Mouse (Mus musculus): ENCODE data around the gene Bms1. TPM values are rescaled to one million over a fixed set of nuclear protein-coding genes. Genes with fewer than 3 reads are reported as not detected.

Gene Bms1
- total RNA-seq (2017), result 79.7 and 107 TPM in 2 replicates

DNA sequence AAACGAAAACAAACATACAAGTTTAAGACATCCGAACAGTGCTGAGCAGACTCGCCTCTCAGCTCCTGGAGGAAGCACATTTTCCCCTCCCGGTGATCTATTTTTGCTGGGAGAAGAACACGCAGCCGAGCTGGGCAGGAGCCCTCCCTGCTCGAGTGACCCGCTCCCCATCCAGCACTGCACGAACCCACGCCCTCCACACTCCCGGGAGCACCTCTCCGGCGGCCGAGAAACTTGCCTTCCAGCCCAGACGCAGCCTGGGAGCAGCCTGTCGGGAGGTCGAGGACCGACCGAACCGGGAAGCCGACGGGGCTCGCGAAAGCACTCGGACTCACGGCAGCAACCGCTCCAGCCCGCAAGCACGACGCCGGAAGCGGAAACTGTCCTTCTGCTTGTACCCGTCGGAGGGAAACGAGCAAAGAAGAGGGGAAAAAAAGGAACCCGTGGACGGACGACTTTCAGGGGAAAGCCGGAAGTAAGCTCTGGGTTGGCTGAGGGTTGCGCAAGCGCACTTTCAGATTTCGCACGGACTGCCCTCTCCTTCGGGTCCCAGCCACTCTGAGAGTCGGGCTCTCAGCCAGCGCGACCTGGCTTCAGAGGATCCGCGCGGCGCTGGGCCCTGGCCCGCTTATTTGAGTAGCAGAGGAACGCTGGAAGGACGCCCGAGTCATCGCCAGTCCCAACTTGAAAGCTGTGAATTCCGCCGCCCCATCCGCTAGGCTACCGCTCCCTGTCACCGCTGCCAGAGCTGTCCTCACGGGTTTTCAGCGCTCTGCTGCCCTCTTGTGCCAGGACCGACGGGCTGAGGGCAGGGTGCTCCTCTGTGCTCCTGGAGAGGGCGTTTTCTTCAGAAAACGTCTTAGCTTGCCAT lies at the start of gene Bms1:
Bms1 (minus strand) TSS at position 425 of the 871 bp plus-strand sequence.
- ATAC-seq (replicated peaks in 1 of 2; ENCODE audit: insufficient read depth in 1 of 2, low FRiP score in 2 of 2, low TSS enrichment in 1 of 2, low read depth in 1 of 2, poor library complexity in 2 of 2, severe bottlenecking in 2 of 2), result peak; percentile 97 to 98

- no peak for ATAC-seq (replicated peaks in 1 of 2; ENCODE audit: insufficient read depth in 1 of 2, low FRiP score in 2 of 2, low TSS enrichment in 1 of 2, low read depth in 1 of 2, poor library complexity in 2 of 2, severe bottlenecking in 2 of 2)
Measured at GRCm38 (mm10) chr6:118462069-118462705, 42.9 kb upstream of the Bms1 start.

GRCm38 (mm10) chr6:118457726-118458125 lies 38.5 kb upstream of the Bms1 start:
- ATAC-seq (replicated peaks in 1 of 2; ENCODE audit: insufficient read depth in 1 of 2, low FRiP score in 2 of 2, low TSS enrichment in 1 of 2, low read depth in 1 of 2, poor library complexity in 2 of 2, severe bottlenecking in 2 of 2), result no peak

- ATAC-seq (replicated peaks in 1 of 2; ENCODE audit: insufficient read depth in 1 of 2, low FRiP score in 2 of 2, low TSS enrichment in 1 of 2, low read depth in 1 of 2, poor library complexity in 2 of 2, severe bottlenecking in 2 of 2), result peak; percentile 91 to 98
Measured at GRCm38 (mm10) chr6:118455042-118455631, 35.9 kb upstream of the Bms1 start, which contains the start of gene Zfp248. Gene Zfp248 (minus strand): TSS chr6:118455528.

- no peak for ATAC-seq (replicated peaks in 1 of 2; ENCODE audit: insufficient read depth in 1 of 2, low FRiP score in 2 of 2, low TSS enrichment in 1 of 2, low read depth in 1 of 2, poor library complexity in 2 of 2, severe bottlenecking in 2 of 2)
Measured at GRCm38 (mm10) chr6:118454452-118454851, 35.2 kb upstream of the Bms1 start.

DNA sequence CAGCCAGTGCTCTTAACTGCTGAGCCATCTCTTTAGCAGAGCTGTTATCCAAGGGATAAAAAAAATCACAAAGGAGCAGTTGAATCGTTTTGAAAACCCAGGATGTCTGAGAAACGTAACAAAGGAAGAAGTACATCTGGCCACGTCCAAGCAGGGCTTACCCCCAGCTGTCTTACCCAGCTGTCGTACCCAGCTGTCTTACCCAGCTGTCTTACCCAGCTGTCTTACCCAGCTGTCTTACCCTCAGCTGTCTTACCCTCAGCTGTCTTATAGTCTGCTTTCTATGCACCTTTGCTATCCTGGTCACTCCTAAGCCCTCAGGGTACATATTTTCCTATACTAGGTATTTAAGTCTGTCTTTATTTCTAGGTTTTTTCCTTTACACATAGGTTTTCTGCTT lies 12.2 kb upstream of the Bms1 start:
- no peak for ATAC-seq (replicated peaks in 1 of 2; ENCODE audit: insufficient read depth in 1 of 2, low FRiP score in 2 of 2, low TSS enrichment in 1 of 2, low read depth in 1 of 2, poor library complexity in 2 of 2, severe bottlenecking in 2 of 2)

DNA sequence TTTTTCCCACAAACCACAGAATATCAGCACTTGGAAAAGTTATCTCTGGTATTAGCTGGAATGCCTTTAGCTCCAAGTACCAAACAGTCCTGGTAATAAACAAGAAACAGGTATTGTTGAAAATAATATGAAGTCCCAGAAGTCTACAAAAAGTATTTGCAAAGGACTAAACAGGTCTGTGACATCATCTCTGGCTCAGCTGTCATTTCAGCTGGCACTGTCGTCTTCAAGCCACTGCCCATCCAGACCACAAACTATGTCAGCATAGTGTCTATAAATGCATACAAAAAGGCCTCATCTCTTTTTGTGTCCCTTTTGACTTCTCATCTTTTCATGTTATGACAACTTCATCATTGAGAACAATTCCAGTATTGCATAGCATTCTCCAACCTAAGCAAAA lies 7.4 kb upstream of the Bms1 start:
- no peak for ATAC-seq (replicated peaks in 1 of 2; ENCODE audit: insufficient read depth in 1 of 2, low FRiP score in 2 of 2, low TSS enrichment in 1 of 2, low read depth in 1 of 2, poor library complexity in 2 of 2, severe bottlenecking in 2 of 2)

- ATAC-seq (replicated peaks in 1 of 2; ENCODE audit: insufficient read depth in 1 of 2, low FRiP score in 2 of 2, low TSS enrichment in 1 of 2, low read depth in 1 of 2, poor library complexity in 2 of 2, severe bottlenecking in 2 of 2), result no peak
Measured at GRCm38 (mm10) chr6:118410428-118410827, 8.8 kb downstream of the Bms1 start.

DNA sequence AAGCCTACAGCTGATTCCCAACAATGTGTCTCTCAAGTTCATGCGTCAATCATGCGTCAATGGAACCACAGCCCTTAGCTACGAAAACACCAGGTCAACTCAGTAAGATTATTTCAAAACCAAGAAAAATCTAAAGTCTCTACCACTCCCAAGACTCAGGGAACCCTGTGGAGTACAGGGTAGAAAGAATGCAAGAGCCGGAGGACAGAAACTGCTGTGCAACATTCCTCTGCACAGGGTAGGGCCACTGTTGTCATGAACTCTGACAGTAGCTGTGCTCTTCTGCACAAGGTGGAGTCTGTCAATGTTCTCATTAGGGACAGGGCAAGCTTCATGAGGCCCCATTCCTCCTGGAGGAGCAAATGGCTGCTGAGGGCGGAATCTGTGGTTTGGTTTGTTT lies 10.8 kb downstream of the Bms1 start:
- no peak for ATAC-seq (replicated peaks in 1 of 2; ENCODE audit: insufficient read depth in 1 of 2, low FRiP score in 2 of 2, low TSS enrichment in 1 of 2, low read depth in 1 of 2, poor library complexity in 2 of 2, severe bottlenecking in 2 of 2)

- no peak for ATAC-seq (replicated peaks in 1 of 2; ENCODE audit: insufficient read depth in 1 of 2, low FRiP score in 2 of 2, low TSS enrichment in 1 of 2, low read depth in 1 of 2, poor library complexity in 2 of 2, severe bottlenecking in 2 of 2)
Measured at GRCm38 (mm10) chr6:118406421-118406820, 12.9 kb downstream of the Bms1 start.

DNA sequence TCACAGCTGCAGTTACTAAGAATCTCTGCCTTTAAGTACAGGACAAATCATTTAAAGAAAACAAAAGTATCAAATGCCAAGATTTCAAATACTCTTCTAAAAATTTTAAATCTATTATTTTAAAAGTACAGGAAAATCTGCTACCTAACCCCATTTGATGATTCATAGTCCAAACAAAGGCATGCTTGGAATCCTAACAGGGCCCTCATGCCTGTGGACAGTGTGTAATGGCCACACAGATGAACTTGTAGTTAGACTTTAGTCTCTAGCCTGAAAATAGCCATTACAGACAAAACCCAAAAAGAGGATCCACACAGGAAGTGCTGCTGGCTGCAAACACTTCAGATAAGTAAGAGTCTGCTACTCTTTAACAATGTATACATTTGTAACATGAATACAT lies 28.5 kb downstream of the Bms1 start:
- no peak for ATAC-seq (replicated peaks in 1 of 2; ENCODE audit: insufficient read depth in 1 of 2, low FRiP score in 2 of 2, low TSS enrichment in 1 of 2, low read depth in 1 of 2, poor library complexity in 2 of 2, severe bottlenecking in 2 of 2)

GRCm38 (mm10) chr6:118385962-118386361 lies 33.3 kb downstream of the Bms1 start:
- no peak for ATAC-seq (replicated peaks in 1 of 2; ENCODE audit: insufficient read depth in 1 of 2, low FRiP score in 2 of 2, low TSS enrichment in 1 of 2, low read depth in 1 of 2, poor library complexity in 2 of 2, severe bottlenecking in 2 of 2)

DNA sequence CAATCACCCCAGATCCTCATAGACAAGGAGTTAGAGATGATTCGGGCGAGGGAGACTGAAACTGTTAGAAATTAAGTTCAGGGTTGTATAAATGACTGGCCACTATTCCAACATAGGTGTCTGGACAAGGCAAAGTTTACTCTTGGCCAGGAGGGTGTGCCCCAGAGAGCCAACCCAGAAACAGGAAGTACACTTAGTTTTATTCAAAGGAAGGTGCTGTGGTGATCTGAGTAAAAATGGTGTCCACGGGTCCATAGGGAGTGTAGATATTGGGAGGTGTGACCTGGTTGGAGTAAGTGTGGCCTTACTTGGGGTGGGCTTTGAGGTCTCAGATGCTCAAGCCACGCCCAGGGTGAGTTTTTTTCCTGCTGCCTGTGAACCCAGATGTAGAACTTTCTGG lies 38.0 kb downstream of the Bms1 start:
- ATAC-seq (replicated peaks in 1 of 2; ENCODE audit: insufficient read depth in 1 of 2, low FRiP score in 2 of 2, low TSS enrichment in 1 of 2, low read depth in 1 of 2, poor library complexity in 2 of 2, severe bottlenecking in 2 of 2), result peak in 1 of 2 experiments; percentile 50; a peak in 1 of 4 replicates

DNA sequence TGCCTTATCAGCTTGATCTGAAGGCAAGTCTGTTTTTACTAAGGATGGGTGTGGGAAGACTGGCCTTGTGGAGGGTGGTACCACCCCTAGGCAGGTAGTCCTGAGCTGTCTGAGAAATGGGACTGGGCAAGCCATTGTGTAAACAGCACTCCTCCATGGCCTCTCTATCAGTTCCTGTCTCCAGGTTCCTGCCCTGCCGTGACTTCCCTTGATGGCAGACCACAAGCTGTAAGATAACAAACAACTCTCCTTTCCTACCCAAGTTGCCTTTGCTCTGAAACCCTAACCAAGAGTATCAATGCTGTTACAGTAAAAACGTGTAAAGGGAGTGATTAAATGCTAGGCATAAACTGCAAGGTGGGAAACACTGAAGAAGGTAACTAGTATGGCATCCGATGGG lies 38.6 kb downstream of the Bms1 start:
- ATAC-seq (replicated peaks in 1 of 2; ENCODE audit: insufficient read depth in 1 of 2, low FRiP score in 2 of 2, low TSS enrichment in 1 of 2, low read depth in 1 of 2, poor library complexity in 2 of 2, severe bottlenecking in 2 of 2), result no peak

DNA sequence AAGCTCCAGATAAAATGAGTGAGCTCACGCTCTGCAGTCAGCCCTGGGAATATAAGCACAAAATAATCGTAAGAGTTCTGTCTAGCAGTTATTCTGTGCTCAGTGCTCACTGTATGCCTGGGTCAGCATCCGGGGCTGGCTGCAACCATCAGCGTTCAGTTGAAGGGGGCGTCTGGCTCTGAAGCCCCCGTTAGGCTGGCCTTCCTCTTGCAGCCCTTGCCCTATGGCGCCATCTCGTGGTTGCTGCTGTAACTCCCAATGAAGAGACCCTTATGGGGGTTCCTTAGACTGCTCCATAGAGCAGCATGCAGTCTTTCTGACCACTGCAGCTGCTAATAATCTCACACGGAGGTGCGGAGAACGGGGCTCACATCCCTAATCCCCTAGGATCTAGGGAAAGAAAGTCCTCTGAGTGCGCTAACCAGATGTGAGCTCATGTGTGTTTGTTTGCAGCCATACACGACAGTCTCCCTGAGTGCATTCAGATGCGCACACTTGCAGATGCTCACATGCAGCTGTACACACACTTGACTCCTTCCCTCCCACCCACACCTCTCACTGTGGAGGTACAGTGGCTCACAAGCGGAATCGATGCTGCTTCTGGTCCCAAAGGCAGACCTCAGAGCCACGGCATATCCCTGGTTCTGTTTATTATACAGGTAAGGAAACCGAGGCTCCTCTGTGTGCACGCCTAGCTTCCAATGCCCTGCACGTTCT lies 39.7 kb downstream of the Bms1 start:
- peak; percentile 56 to 63 for ATAC-seq (replicated peaks in 1 of 2; ENCODE audit: insufficient read depth in 1 of 2, low FRiP score in 2 of 2, low TSS enrichment in 1 of 2, low read depth in 1 of 2, poor library complexity in 2 of 2, severe bottlenecking in 2 of 2)

- ATAC-seq (replicated peaks in 1 of 2; ENCODE audit: insufficient read depth in 1 of 2, low FRiP score in 2 of 2, low TSS enrichment in 1 of 2, low read depth in 1 of 2, poor library complexity in 2 of 2, severe bottlenecking in 2 of 2), result no peak
Measured at GRCm38 (mm10) chr6:118377611-118378010, 41.7 kb downstream of the Bms1 start.

- ATAC-seq (replicated peaks in 1 of 2; ENCODE audit: insufficient read depth in 1 of 2, low FRiP score in 2 of 2, low TSS enrichment in 1 of 2, low read depth in 1 of 2, poor library complexity in 2 of 2, severe bottlenecking in 2 of 2), result no peak
Measured at GRCm38 (mm10) chr6:118376023-118376422, 43.3 kb downstream of the Bms1 start.

GRCm38 (mm10) chr6:118375457-118375856 lies 43.8 kb downstream of the Bms1 start:
- ATAC-seq (replicated peaks in 1 of 2; ENCODE audit: insufficient read depth in 1 of 2, low FRiP score in 2 of 2, low TSS enrichment in 1 of 2, low read depth in 1 of 2, poor library complexity in 2 of 2, severe bottlenecking in 2 of 2), result no peak
